Mouse (Mus musculus) embryonic facial prominence, embryonic 12.5 days (tissue): ENCODE data around the gene Gm3880. TPM values are rescaled to one million over a fixed set of nuclear protein-coding genes. Genes with fewer than 3 reads are reported as not detected.
A peak's percentile ranks its signal among the peaks of the same experiment; 100 is the strongest.
"Not testable (repeated sequence)": the region's sequence is repeated elsewhere in the genome, so short reads cannot be mapped to it uniquely, and the experiment has no call there.

Experiments used
- ATAC-seq: fragments of 200-750 bp; cut with Nextera tagmentation; 2 replicates; pipeline ENCODE4 v1.8.0; 2017; ENCODE audit not compliant: insufficient number of reproducible peaks, insufficient read depth, low FRiP score, low TSS enrichment
- H3K27ac ChIP-seq: fragments of 300-500 bp; sonication (generic); 2 replicates; pipeline ENCODE4 v1.5.1; 2016; ENCODE audit warnings: mild to moderate bottlenecking
- H3K27me3 ChIP-seq: fragments of 300-500 bp; sonication (generic); 2 replicates; pipeline ENCODE4 v1.6.1; 2016; ENCODE audit warnings: mild to moderate bottlenecking, moderate library complexity
- H3K36me3 ChIP-seq: fragments of 300-500 bp; sonication (generic); 2 replicates; pipeline ENCODE4 v1.6.1; 2016; ENCODE audit warnings: mild to moderate bottlenecking
- H3K4me1 ChIP-seq: fragments of 300-500 bp; sonication (generic); 2 replicates; pipeline ENCODE4 v1.6.1; 2016
- H3K4me2 ChIP-seq: fragments of 300-500 bp; sonication (generic); replicated peaks from 2 replicates; pipeline ENCODE4 v1.6.1; 2016; ENCODE audit warnings: mild to moderate bottlenecking, moderate library complexity
- H3K4me3 ChIP-seq: fragments of 300-500 bp; sonication (generic); 2 replicates; pipeline ENCODE4 v1.5.1; 2016; ENCODE audit warnings: mild to moderate bottlenecking
- H3K9ac ChIP-seq: fragments of 300-500 bp; sonication (generic); 2 replicates; pipeline ENCODE4 v1.6.1; 2016; ENCODE audit warnings: mild to moderate bottlenecking, moderate library complexity
- H3K9me3 ChIP-seq: fragments of 300-500 bp; sonication (generic); 2 replicates; pipeline ENCODE4 v1.6.1; 2016; ENCODE audit warnings: mild to moderate bottlenecking, moderate library complexity
- WGBS: fragments of 180-500 bp; shearing (Covaris S2); methylation state at CpG from one replicate; pipeline ENCODE4 v1.1.7; 2016; 5-methylcytosine and 5-hydroxymethylcytosine counted together
- polyA plus RNA-seq: library from polyadenylated mRNA; unstranded; fragments of >200 nt; fragmentation: Nextera tagmentation; extraction: Ambion mirVana; gene quantifications from 2 replicates; pipeline ENCODE4 v1.2.1, GENCODE M21; 2016

The Gm3880 gene
- not detected in 2 replicates for polyA plus RNA-seq

- not testable (repeated sequence) for H3K4me1 ChIP-seq, H3K27ac ChIP-seq, H3K4me3 ChIP-seq, H3K9me3 ChIP-seq, ATAC-seq, H3K9ac ChIP-seq, H3K4me2 ChIP-seq, H3K36me3 ChIP-seq, H3K27me3 ChIP-seq
- WGBS, result 87% methylated on average over 5 of the region's 5 CpGs
These were observed at the start of gene Gm3880 for GRCm38 (mm10) chrX:102686872-102687271. Gene Gm3880 (minus strand): TSS chrX:102686972.

GRCm38 (mm10) chrX:102724226-102724625 is 37.5 kb upstream of the Gm3880 start:
- H3K4me1 ChIP-seq, ATAC-seq, H3K9me3 ChIP-seq, H3K36me3 ChIP-seq, H3K9ac ChIP-seq, H3K4me3 ChIP-seq, H3K27ac ChIP-seq, H3K27me3 ChIP-seq, H3K4me2 ChIP-seq: not testable (repeated sequence)
- WGBS, result 96% methylated on average over 6 of the region's 6 CpGs

- H3K36me3 ChIP-seq, H3K27ac ChIP-seq, ATAC-seq, H3K4me3 ChIP-seq, H3K9me3 ChIP-seq, H3K4me1 ChIP-seq, H3K27me3 ChIP-seq, H3K4me2 ChIP-seq, H3K9ac ChIP-seq: not testable (repeated sequence)
- WGBS, result 77% methylated on average over 10 of the region's 10 CpGs
These were observed 20.8 kb upstream of the Gm3880 start, which contains the start of the genes Gm9112 and Dmrtc1b for GRCm38 (mm10) chrX:102707535-102707934. Gene Gm9112 (minus strand): TSS chrX:102707635. Gene Dmrtc1b (plus strand): TSS chrX:102707865.

GRCm38 (mm10) chrX:102700636-102701035 is 13.9 kb upstream of the Gm3880 start:
- WGBS, result 69% methylated on average over 3 of the region's 3 CpGs

GRCm38 (mm10) chrX:102689252-102689651 is 2.5 kb upstream of the Gm3880 start:
- not testable (repeated sequence) for H3K4me1 ChIP-seq, H3K4me3 ChIP-seq, ATAC-seq, H3K27me3 ChIP-seq, H3K9me3 ChIP-seq, H3K4me2 ChIP-seq, H3K27ac ChIP-seq, H3K36me3 ChIP-seq, H3K9ac ChIP-seq
- WGBS, result 4% methylated on average over 3 of the region's 4 CpGs

More at GRCm38 (mm10) chrX:102700636-102701035, 13.9 kb upstream of the Gm3880 start:
- not testable (repeated sequence) for H3K4me1 ChIP-seq, H3K4me3 ChIP-seq, H3K36me3 ChIP-seq, H3K4me2 ChIP-seq, H3K9me3 ChIP-seq, H3K27me3 ChIP-seq, ATAC-seq, H3K27ac ChIP-seq, H3K9ac ChIP-seq

- 38% methylated on average over 3 of the region's 3 CpGs for WGBS
- not testable (repeated sequence) for ATAC-seq, H3K36me3 ChIP-seq, H3K4me3 ChIP-seq, H3K27ac ChIP-seq, H3K4me1 ChIP-seq, H3K9ac ChIP-seq, H3K9me3 ChIP-seq, H3K4me2 ChIP-seq, H3K27me3 ChIP-seq
These were observed 2.1 kb downstream of the Gm3880 start for GRCm38 (mm10) chrX:102684706-102685105.

- no peaks in the 10 kb centered on the region for H3K9me3 ChIP-seq
- H3K4me2 ChIP-seq, result no peak overlapping the region
- no peaks in the 10 kb centered on the region; the same call in 1 of the 2 replicates for H3K27me3 ChIP-seq
- no peak for ATAC-seq
- H3K9ac ChIP-seq, result no peak overlapping the region
- H3K4me1 ChIP-seq, result no peaks in the 10 kb centered on the region
- WGBS, result 76% methylated on average over 2 of the region's 2 CpGs
- no peak overlapping the region for H3K27ac ChIP-seq
- H3K4me3 ChIP-seq, result no peak overlapping the region
- H3K36me3 ChIP-seq, result no peaks in the 10 kb centered on the region
These were observed 20.1 kb downstream of the Gm3880 start for GRCm38 (mm10) chrX:102666641-102667040.

- Histone ChIP-seq H3K4me3 (no peak overlapping the region), H3K4me1 (no peaks in the 10 kb centered on the region), H3K4me2 (no peak overlapping the region), H3K27ac (no peak overlapping the region), H3K9me3 (no peaks in the 10 kb centered on the region), H3K9ac (no peak overlapping the region), H3K27me3 (no peaks in the 10 kb centered on the region), H3K36me3 (no peaks in the 10 kb centered on the region)
- WGBS, result 8% methylated on average over 3 of the region's 3 CpGs
- no peak for ATAC-seq
These were observed 26.1 kb downstream of the Gm3880 start for GRCm38 (mm10) chrX:102660712-102661111.

GRCm38 (mm10) chrX:102645691-102646090 is 41.1 kb downstream of the Gm3880 start:
- Histone ChIP-seq H3K9me3 (no peaks in the 10 kb centered on the region), H3K9ac (no peak overlapping the region), H3K27ac (no peak overlapping the region), H3K4me2 (no peak overlapping the region), H3K27me3 (peaks cover 18% of the 10 kb centered on the region), H3K36me3 (no peaks in the 10 kb centered on the region), H3K4me1 (no peaks in the 10 kb centered on the region), H3K4me3 (no peak overlapping the region)
- WGBS, result 90% methylated on average over 1 of the region's 1 CpGs
- no peak for ATAC-seq

GRCm38 (mm10) chrX:102645146-102645545 is 41.6 kb downstream of the Gm3880 start:
- Histone ChIP-seq H3K9me3 (no peaks in the 10 kb centered on the region), H3K4me3 (peak overlapping the region; percentile 52; the same call in 1 of the 2 replicates), H3K4me1 (no peaks in the 10 kb centered on the region), H3K27ac (no peak overlapping the region), H3K4me2 (peak overlapping the region; percentile 52), H3K36me3 (no peaks in the 10 kb centered on the region), H3K9ac (no peak overlapping the region), H3K27me3 (peaks cover 18% of the 10 kb centered on the region)
- no peak for ATAC-seq
- 51% methylated on average over 6 of the region's 6 CpGs for WGBS

- Histone ChIP-seq H3K27ac (no peak overlapping the region), H3K9me3 (no peaks in the 10 kb centered on the region), H3K9ac (no peak overlapping the region), H3K36me3 (no peaks in the 10 kb centered on the region), H3K4me3 (peak overlapping the region; percentile 52), H3K4me2 (peak overlapping the region; percentile 52), H3K27me3 (peaks cover 18% of the 10 kb centered on the region), H3K4me1 (no peaks in the 10 kb centered on the region)
- ATAC-seq, result no peak
- 17% methylated on average over 8 of the region's 8 CpGs for WGBS
These were observed 42.2 kb downstream of the Gm3880 start for GRCm38 (mm10) chrX:102644573-102644951.

GRCm38 (mm10) chrX:102643823-102644572 is 42.8 kb downstream of the Gm3880 start, which contains the start of gene Phka1:
Gene Phka1 (minus strand): TSS chrX:102644246.
- Histone ChIP-seq H3K4me1 (no peaks in the 10 kb centered on the region), H3K9me3 (no peaks in the 10 kb centered on the region), H3K4me3 (peak within 1 kb of the TSS; percentile 52), H3K27ac (0 out of 2 replicates have a peak within 1 kb of the TSS, but pooled peaks have one; percentile 2), H3K4me2 (peak within 1 kb of the TSS; percentile 52), H3K27me3 (peaks cover 18% of the 10 kb centered on the region), H3K36me3 (no peaks in the 10 kb centered on the region), H3K9ac (peak within 1 kb of the TSS; percentile 55)
- 0 out of 2 replicates have a peak, but pooled peaks have one; percentile 60 for ATAC-seq
- 20% methylated on average over 59 of the region's 60 CpGs for WGBS
